Mouse (Mus musculus) bone marrow macrophage, adult 2 months (primary cell): ENCODE results near the gene Tmem178b.

Experiments used
- CTCF ChIP-seq: IDR thresholded peaks from 2 replicates; pipeline ENCODE4 v1.5.1; 2012; ENCODE audit warnings: low read depth, mild to moderate bottlenecking, low read length, moderate library complexity
- POLR2A ChIP-seq: IDR thresholded peaks from 2 replicates; pipeline ENCODE4 v1.6.1; 2012; ENCODE audit warnings: mild to moderate bottlenecking, low read depth, low read length, borderline replicate concordance

- TF ChIP-seq CTCF = no peak
- no peak for TF ChIP-seq POLR2A
Observed at GRCm38 (mm10) chr6:40161381-40161780, 288.3 kb downstream of the Tmem178b start.
